Mouse (Mus musculus): Measurements from ENCODE around the gene Rac2. TPM values are rescaled to one million over a fixed set of nuclear protein-coding genes. Genes with fewer than 3 reads are reported as not detected.

Gene Rac2
- polyA plus RNA-seq, 1 experiment from 2014 or later, result 27.3 TPM

- Histone ChIP-seq H3K27me3 (peaks cover 13% of the 10 kb centered on the region; the same call in 1 of the 2 replicates), H3K36me3 (no peaks in the 10 kb centered on the region), H3K4me1 (peaks cover 15% of the 10 kb centered on the region; the same call in 1 of the 2 replicates), H3K9ac (no peak overlapping the region), H3K4me2 (no peak overlapping the region), H3K4me3 (no peak overlapping the region), H3K9me3 (no peaks in the 10 kb centered on the region), H3K27ac (no peak overlapping the region)
- WGBS, result 47% methylated on average over 7 of the region's 7 CpGs
- no peak for ATAC-seq (ENCODE audit: borderline replicate concordance, extremely low read depth, low FRiP score, low TSS enrichment)
These were observed 29.7 kb downstream of the Rac2 start for GRCm38 (mm10) chr15:78542767-78543303.

DNA sequence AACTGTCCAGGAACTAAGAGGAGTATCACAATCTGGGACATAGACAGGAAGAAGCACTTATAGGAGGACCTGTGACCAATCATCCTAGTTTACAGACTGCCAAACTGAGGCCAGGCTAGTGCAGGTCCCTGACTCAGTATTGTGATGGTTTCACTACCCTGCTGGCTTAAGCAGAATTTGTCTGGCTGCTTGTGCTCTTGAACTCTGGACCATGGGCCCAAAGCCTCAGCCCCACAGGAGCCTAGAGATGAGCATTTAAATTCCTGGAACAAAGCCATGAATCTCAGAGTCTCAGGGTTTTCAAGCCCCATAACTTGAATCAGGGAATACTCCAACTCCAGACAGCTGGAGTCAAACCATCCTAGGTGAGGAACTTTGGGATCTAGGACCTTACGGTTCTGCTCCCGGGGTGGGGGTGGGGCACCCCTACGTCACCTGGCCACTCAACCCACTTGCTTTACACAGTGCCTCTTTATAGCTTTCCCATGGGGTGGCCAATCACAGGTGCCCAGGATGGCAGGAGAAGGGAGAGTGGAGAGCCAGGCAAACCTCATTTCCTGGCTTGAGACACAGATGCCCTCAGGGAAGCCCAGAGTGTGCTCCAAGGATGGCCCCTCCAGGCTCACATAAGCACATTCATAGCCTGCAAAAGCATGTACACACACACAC is 30.4 kb downstream of the Rac2 start:
- H3K27ac ChIP-seq, result 0 out of 2 replicates have a peak overlapping the region, but pooled peaks have one; percentile 37
- H3K9ac ChIP-seq, result no peak overlapping the region
- H3K4me3 ChIP-seq, result no peak overlapping the region
- H3K4me1 ChIP-seq, result peaks cover 15% of the 10 kb centered on the region; the same call in 1 of the 2 replicates
- H3K36me3 ChIP-seq, result no peaks in the 10 kb centered on the region
- ATAC-seq (ENCODE audit: borderline replicate concordance, extremely low read depth, low FRiP score, low TSS enrichment), result no peak
- no peaks in the 10 kb centered on the region for H3K9me3 ChIP-seq
- peaks cover 13% of the 10 kb centered on the region; the same call in 1 of the 2 replicates for H3K27me3 ChIP-seq
- 62% methylated on average over 3 of the region's 3 CpGs for WGBS
- no peak overlapping the region for H3K4me2 ChIP-seq

GRCm38 (mm10) chr15:78541606-78542005 is 31.0 kb downstream of the Rac2 start:
- H3K4me2 ChIP-seq, result no peak overlapping the region

GRCm38 (mm10) chr15:78541036-78541435 is 31.5 kb downstream of the Rac2 start:
- H3K9ac ChIP-seq, result no peak overlapping the region
- peaks cover 13% of the 10 kb centered on the region; the same call in 1 of the 2 replicates for H3K27me3 ChIP-seq
- H3K36me3 ChIP-seq, result no peaks in the 10 kb centered on the region
- peaks cover 15% of the 10 kb centered on the region; the same call in 1 of the 2 replicates for H3K4me1 ChIP-seq
- no peak for ATAC-seq (ENCODE audit: borderline replicate concordance, extremely low read depth, low FRiP score, low TSS enrichment)
- 0 out of 2 replicates have a peak overlapping the region, but pooled peaks have one; percentile 37 for H3K27ac ChIP-seq
- WGBS, result 55% methylated on average over 3 of the region's 3 CpGs
- H3K4me2 ChIP-seq, result no peak overlapping the region
- no peaks in the 10 kb centered on the region for H3K9me3 ChIP-seq
- H3K4me3 ChIP-seq, result no peak overlapping the region

More at GRCm38 (mm10) chr15:78541606-78542005, 31.0 kb downstream of the Rac2 start:
- peaks cover 15% of the 10 kb centered on the region; the same call in 1 of the 2 replicates for H3K4me1 ChIP-seq
- H3K9ac ChIP-seq, result no peak overlapping the region
- H3K4me3 ChIP-seq, result no peak overlapping the region
- 17% methylated on average over 3 of the region's 3 CpGs for WGBS
- H3K27me3 ChIP-seq, result peaks cover 13% of the 10 kb centered on the region; the same call in 1 of the 2 replicates
- H3K27ac ChIP-seq, result peak overlapping the region; percentile 37; the same call in 1 of the 2 replicates
- no peak for ATAC-seq (ENCODE audit: borderline replicate concordance, extremely low read depth, low FRiP score, low TSS enrichment)
- H3K36me3 ChIP-seq, result no peaks in the 10 kb centered on the region
- no peaks in the 10 kb centered on the region for H3K9me3 ChIP-seq

- no peak for ATAC-seq (ENCODE audit: borderline replicate concordance, extremely low read depth, low FRiP score, low TSS enrichment)
- 47% methylated on average over 10 of the region's 10 CpGs for WGBS
- Histone ChIP-seq H3K9ac (no peak overlapping the region), H3K4me2 (no peak overlapping the region), H3K4me3 (no peak overlapping the region), H3K27me3 (no peaks in the 10 kb centered on the region), H3K27ac (no peak overlapping the region), H3K4me1 (peaks cover 18% of the 10 kb centered on the region), H3K36me3 (no peaks in the 10 kb centered on the region), H3K9me3 (no peaks in the 10 kb centered on the region)
These were observed 36.7 kb downstream of the Rac2 start for GRCm38 (mm10) chr15:78535723-78536421.

- no peaks in the 10 kb centered on the region for H3K9me3 ChIP-seq
- 47% methylated on average over 10 of the region's 10 CpGs for WGBS
- H3K27me3 ChIP-seq, result no peaks in the 10 kb centered on the region
- H3K4me3 ChIP-seq, result no peak overlapping the region
- no peak for ATAC-seq (ENCODE audit: borderline replicate concordance, extremely low read depth, low FRiP score, low TSS enrichment)
- peak overlapping the region; percentile 85 for H3K27ac ChIP-seq
- H3K36me3 ChIP-seq, result no peaks in the 10 kb centered on the region
- no peak overlapping the region for H3K9ac ChIP-seq
- no peak overlapping the region for H3K4me2 ChIP-seq
- H3K4me1 ChIP-seq, result peaks cover 43% of the 10 kb centered on the region
These were observed 39.2 kb downstream of the Rac2 start for GRCm38 (mm10) chr15:78533346-78533835.

- Histone ChIP-seq H3K9ac (peak overlapping the region; percentile 1; the same call in 1 of the 2 replicates), H3K4me2 (peak overlapping the region; percentile 53), H3K4me3 (no peak overlapping the region), H3K4me1 (peaks cover 49% of the 10 kb centered on the region), H3K27me3 (no peaks in the 10 kb centered on the region), H3K36me3 (no peaks in the 10 kb centered on the region), H3K9me3 (no peaks in the 10 kb centered on the region), H3K27ac (peak overlapping the region; percentile 85)
- WGBS, result 58% methylated on average over 10 of the region's 10 CpGs
- ATAC-seq (ENCODE audit: borderline replicate concordance, extremely low read depth, low FRiP score, low TSS enrichment), result 0 out of 2 replicates have a peak, but pooled peaks have one; percentile 2
These were observed 39.8 kb downstream of the Rac2 start for GRCm38 (mm10) chr15:78532566-78533345.

DNA sequence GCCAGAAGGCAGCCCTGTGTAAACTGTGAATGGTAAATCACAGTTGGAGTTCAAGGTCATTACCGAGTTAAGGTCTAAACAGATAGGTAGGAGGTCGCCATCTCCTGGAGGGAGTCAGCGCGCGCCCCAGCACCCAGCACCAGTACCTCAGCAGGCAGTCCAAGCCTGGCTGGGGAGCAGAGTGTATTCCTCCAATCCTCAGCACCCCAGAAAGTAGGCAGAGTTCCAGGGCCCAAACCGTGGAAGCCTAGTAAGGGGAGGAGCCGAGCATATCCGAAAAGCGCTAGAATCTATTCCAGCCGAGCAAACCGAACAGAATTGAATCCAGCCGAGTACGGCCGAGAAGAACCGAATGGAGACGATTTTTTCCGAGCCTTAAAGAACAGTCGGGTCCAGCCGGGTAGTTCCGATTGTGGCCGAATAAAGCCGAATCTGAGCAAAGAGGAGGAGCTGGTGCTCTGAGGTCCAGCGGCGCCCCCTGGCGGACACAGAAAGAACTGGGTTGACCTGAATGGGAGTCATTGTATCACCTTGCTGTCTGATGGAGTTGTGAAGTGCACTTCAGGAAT is 40.6 kb downstream of the Rac2 start:
- WGBS, result under 1% methylated on average over 25 of the region's 25 CpGs
- ATAC-seq (ENCODE audit: borderline replicate concordance, extremely low read depth, low FRiP score, low TSS enrichment), result peak; percentile 81

GRCm38 (mm10) chr15:78531451-78531720 is 41.2 kb downstream of the Rac2 start:
- peak overlapping the region; percentile 36 for H3K9ac ChIP-seq
- H3K4me1 ChIP-seq, result peaks cover 55% of the 10 kb centered on the region
- no peaks in the 10 kb centered on the region for H3K9me3 ChIP-seq
- no peaks in the 10 kb centered on the region for H3K36me3 ChIP-seq
- peak overlapping the region; percentile 29; the same call in 1 of the 2 replicates for H3K4me3 ChIP-seq
- no peaks in the 10 kb centered on the region for H3K27me3 ChIP-seq
- H3K4me2 ChIP-seq, result peak overlapping the region; percentile 53
- ATAC-seq (ENCODE audit: borderline replicate concordance, extremely low read depth, low FRiP score, low TSS enrichment), result no peak
- WGBS, result 47% methylated on average over 4 of the region's 4 CpGs
- peak overlapping the region; percentile 85 for H3K27ac ChIP-seq

More for the DNA sequence above, 40.6 kb downstream of the Rac2 start:
- no peaks in the 10 kb centered on the region for H3K36me3 ChIP-seq
- H3K4me1 ChIP-seq, result peaks cover 55% of the 10 kb centered on the region
- peak overlapping the region; percentile 85 for H3K27ac ChIP-seq
- H3K4me2 ChIP-seq, result peak overlapping the region; percentile 53
- peak overlapping the region; percentile 29 for H3K4me3 ChIP-seq
- no peaks in the 10 kb centered on the region for H3K9me3 ChIP-seq
- no peaks in the 10 kb centered on the region for H3K27me3 ChIP-seq
- H3K9ac ChIP-seq, result peak overlapping the region; percentile 36

DNA sequence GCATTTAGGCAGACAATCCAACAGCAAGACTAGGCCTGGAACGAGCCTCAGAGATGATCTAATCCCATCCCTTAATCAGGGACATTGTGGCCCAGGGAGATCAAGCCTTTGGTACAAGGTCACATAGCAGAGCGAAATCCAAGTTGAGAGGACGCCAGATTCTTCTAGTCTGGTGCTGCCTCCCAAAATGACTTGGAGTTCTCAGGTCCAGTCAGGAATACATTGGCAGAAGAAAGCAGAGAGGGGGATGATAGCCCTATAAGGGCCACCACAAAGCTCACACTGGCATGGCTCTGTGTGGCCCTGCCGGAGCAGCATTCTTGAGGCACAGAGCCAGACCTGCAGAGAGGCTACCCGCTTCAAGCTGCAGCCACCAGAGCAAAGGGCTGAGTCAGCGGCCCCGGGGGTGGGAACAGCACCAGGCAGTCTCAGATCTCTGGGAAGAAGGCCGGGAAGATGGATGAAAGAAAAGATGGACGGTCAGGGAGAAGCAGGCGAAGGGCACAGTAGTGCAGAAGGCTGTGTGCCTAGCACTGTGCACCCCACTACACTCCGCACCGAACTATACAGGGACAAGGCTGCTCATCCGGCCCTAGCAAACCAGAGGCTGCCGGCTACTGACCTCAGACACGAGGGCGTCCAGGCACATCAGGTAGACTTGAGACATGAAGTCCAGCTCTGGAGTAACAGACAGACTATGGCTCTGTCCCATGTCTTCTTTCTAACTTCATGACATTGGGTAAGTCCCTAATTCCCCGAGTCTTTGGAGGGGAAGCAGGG is 41.7 kb downstream of the Rac2 start, which contains the start of gene C1qtnf6:
C1qtnf6 (minus strand) TSS at position 746 of the 780 bp plus-strand sequence.
- Histone ChIP-seq H3K9me3 (no peaks in the 10 kb centered on the region), H3K27ac (peak within 1 kb of the TSS; percentile 85), H3K4me2 (peak within 1 kb of the TSS; percentile 53), H3K4me1 (peaks cover 55% of the 10 kb centered on the region), H3K27me3 (no peaks in the 10 kb centered on the region), H3K9ac (peak within 1 kb of the TSS; percentile 36), H3K36me3 (no peaks in the 10 kb centered on the region), H3K4me3 (peak within 1 kb of the TSS; percentile 29)
- no peak for ATAC-seq (ENCODE audit: borderline replicate concordance, extremely low read depth, low FRiP score, low TSS enrichment)
- 54% methylated on average over 17 of the region's 17 CpGs for WGBS
